Mouse (Mus musculus) frontal cortex, postnatal 36 days (tissue): ENCODE results near the gene Tex14.

Experiments used
- DNase-seq, 2 experiments: peaks; one replicate each; pipeline ENCODE4 v3.0.0; 2022; ENCODE audit warnings: low spot score in 2 of 2

The Tex14 gene

DNA sequence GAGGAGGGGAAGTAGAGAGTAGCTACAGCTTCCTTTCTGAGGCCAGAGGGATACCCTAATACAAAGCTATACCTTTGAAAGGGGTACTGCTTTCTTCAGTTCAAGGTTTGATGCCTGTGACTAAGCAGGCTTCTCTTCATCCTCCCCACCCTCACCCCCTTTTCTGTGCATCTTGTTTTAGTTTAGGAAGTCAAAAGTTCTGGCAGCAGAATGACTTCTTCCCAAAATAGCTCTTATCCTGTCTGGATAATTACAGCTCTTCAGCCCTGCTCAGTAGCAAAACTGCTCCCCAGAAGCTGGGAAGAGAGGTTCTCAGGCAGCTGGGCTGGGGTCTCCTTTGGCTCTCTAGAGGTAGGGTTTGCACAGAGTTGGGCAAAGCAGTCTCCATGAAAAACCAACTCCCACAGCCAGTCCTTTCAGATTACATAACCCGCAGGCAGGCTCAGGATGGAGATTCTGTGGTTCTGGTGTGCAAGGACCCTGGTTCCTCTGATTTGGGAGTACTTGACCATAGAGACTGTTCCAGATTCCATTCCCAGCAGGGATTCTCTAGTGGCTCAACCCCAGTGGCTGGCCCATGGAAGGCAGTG is 166.6 kb downstream of the Tex14 start:
- DNase-seq = no peak

DNA sequence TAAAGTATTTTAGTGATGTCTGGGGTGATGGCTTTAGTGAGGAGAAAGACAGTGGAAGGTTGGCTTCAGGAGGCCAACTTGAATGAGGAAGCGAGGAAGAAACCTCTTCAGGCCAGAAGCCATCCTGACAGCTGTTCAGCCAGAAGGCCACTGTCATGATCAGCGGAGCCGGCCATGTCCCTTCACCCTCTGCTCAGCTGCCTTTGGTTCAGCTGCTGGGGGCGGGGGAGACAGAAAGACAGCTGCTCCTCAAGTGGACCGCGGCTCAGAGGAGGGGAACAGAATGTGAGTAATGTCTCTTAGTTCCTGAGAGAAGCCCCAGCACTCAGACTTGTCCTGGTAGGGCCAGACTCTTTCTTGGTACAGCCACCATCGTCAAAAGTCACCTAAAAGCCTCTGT is 168.9 kb downstream of the Tex14 start:
- no peak for DNase-seq

DNA sequence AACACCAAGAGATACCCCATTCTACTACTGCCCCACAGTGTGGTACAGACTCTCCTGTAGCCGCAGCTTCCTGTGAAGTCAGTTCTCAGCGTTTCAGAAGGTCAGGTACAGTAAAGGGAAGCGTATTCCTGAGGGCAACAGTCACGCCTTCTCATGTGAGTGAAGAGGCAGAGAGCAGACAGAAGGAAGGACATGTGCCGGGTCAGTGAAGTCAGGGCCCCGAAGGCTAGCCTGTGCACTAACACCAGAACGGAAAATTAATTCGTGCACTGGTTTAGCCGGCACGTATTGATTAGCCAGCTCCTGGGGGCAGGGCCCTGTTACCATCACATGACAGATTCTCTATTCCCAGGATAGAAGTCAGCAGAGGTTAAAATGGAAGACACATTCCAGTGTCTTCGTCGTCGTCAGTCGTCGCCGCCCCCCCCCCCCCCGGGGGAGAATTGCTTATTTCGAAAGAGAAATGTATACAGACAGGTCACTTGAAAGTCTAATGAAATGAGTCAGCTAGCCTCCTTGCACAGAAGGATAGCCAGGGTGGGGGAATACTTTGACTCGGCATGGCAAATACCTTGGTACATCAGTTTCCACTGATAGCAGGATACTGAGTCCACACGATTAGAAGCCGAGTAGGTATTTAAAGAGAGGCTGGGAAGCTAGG is 169.8 kb downstream of the Tex14 start:
- DNase-seq = no peak

DNA sequence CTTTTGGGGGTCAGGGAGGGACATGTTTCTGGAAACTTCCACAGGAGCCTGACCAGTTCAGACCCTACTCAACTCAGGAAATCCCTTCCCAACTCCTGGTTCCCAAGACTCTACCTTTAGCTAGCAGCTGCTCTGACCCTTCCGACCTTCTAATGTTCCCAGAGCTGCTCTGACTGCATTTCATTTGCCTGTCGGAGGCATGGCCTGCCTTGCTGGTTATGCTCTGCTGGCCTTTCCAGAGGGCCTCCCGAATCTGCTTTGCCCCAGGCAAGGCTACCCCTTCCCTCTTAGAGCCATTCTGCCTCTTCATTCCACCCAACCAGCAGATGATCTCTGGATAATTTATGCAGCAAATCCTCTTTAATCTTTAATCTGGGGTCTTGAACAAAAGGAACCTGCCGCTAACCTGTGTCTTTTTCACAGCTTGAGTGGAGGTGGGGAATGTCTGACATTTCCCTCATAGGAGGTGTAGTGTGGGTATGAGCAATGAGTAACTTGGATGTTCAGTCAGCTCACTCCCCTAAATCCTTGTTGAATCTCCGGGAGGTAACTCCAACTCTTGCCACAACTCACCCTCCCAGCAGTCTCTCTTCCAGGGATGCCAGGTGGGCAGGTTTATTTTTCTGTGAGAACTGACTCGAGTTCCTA is 172.9 kb downstream of the Tex14 start:
- DNase-seq = no peak

DNA sequence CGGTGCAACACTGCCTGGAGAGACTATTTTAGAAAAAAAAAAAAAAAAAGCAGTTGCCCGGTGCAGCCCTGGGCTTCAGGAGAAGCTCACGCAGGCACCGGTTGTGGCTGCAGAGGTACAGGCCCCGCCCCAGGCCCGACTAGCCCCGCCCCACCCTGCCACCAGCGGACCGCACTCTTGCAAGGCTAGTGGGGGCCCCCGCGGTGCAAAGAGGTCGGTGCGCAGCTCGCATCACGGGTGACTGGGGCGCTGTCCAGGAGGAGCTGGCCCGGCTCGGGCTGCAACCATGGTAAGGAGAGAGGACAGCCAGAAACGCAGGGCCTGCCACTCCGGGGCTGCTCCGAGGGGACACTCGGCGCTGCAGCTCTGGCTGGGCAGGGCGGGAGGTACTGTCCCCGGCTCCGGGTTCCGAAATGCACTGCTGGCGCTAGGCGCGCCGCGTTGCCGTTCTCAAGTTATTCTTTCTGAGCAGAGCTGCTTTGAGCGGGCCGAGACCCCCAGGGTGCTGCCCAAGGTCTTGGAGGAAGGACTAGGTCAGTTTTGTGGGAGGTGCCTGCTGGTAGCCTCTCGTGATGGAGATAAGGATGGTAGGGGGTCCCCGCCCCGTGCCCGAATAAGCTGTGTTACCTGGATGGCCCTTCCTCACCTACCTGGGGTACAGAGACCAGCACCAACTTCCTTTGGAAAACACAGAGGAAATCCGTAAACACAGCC is 173.5 kb downstream of the Tex14 start:
- DNase-seq = peak; percentile 60 to 73

DNA sequence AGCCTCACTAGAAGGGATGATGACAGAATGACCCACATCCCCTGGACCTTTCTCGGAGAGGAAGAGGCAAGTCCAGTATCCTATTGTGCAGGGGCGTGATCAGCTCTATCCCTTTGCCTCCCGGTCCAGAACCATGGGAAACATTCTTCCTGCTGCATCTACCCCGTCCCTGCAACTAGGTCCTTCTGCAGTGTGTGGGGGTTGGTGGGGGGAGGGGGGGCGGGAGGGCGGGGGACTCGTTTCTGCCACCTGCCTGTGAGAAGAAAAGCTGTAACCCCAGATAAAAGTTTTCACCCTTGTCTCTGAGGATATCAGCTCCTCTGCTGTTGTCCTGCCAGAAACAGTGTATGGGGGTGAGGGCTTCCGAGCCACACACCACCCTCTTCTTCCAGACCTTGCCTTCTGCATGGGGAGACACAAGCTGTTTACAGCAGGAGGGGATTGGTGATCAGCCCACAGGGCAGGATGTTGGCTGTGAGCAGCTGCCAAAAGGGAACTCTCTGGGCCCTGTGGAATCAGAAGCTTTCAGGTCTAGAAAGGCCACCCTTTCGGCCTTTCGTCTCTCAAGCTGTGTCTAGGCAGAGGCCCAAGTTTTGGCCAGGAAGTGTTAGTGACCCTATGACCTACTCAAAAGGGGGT is 174.2 kb downstream of the Tex14 start:
- DNase-seq = no peak

DNA sequence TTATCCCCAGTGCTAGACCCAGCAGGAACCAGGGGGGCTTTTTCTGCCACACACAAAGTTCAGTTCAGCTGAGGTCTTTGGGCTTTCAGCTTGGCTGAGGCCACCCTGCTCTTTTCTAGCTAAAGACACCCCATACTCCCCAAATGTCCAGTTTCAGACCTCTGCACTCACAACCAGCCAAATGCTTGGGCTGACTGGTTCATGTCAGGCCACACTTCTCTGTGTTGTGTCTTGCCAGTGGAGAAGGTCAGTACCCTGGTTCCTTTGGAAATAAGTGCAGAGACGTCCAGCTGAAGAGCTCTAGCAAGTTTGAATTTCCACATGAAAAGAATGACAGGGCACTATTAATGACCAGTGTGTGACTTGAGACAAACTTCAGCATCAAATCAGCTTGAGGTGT is 174.8 kb downstream of the Tex14 start:
- no peak for DNase-seq

DNA sequence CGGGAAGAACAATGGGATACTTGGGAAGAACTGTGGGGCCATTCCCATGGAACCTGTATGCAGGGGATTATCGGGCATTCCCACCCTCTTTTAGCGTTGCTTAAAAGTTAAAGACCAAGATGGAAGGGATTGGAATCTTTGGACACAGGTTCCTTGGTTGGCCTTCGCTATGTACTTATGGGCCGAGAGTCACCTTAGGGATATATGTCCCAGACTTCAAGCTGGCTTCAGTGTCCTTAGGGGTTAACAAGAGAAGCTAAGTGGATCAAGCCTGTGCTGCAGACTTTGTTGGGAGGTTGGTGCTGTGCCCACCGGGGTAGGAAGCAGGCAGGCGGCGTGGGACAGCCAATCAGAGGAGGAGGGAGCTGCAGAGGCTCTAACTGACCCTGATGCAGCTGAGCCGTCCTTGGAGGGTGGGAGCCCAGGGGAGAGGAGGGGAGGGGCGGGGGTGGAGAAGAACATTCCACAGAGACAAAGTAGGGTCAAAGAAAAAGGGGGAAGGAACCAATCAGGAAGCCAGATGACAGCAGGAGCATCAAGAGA is 175.7 kb downstream of the Tex14 start:
- DNase-seq = no peak

DNA sequence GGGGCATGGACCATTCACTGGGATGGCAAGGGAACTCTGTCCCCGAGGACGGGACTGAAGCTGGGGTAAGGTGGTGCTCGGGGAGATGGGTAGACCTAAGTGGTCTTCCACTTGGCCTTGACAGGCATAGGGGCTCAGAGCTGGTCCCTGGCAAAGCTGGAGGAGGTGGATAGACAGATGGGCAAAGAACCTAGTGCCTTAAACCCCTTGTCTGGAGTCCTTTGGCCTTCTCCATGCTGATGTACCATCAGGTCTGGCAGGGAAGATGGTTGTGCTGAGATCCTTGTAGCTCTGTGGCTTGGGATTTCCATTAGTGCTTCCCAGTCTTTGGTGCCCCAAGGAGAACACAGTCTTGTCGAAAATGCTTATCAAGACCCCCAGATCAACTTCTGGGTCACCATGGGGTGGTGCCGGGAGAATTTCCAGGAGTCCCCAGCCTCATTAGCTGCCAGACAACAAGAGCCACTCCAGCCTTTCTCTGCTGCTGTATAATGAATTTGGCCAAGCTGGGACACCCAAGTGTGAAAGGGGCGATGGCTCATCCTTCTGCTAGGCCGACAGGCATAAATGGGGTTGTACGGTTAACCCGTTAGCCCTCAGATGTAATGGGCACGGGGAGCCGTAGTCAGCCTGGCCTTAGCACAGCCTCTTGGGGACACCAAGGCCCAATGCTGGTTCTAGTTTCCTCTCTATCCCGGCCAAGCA is 176.4 kb downstream of the Tex14 start:
- DNase-seq = no peak

DNA sequence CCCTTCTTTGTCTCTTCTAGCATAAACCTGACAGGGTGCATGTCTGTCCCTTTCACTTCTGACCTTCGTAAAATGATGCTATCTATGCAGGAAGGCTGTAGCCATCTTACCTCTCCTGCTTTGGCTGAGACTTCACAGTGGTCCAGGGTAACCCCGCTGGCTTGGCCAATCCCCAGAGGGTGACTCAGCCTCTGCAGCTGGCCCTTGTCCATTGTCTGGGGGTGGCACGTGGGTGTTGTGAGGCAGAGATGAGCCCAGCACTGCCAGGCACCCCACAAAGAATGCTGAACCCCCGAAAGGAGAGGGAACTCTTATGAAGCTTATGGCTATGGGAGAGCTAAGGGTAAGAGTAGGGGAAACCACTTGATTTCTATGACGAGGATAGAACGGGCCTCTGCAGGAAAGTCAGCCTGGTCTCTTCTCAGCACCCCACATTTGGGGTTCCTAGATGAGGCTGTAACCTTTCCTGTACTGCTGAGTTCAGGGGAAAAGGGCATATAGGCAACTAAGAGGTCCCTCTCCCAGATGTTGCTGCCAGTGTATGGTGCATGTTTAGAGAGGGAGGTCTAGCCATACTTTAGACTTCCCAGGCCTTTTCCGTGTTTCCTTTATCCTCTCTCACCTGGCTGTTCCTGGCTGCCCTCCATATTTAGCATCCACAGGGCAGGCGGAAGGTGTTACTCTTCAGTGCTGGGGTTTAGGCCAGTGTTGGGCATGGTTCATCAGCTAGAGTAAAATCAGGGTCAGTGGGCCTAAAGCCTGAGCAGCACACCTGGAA is 177.3 kb downstream of the Tex14 start:
- peak in 1 of 2 experiments; percentile 61 for DNase-seq

DNA sequence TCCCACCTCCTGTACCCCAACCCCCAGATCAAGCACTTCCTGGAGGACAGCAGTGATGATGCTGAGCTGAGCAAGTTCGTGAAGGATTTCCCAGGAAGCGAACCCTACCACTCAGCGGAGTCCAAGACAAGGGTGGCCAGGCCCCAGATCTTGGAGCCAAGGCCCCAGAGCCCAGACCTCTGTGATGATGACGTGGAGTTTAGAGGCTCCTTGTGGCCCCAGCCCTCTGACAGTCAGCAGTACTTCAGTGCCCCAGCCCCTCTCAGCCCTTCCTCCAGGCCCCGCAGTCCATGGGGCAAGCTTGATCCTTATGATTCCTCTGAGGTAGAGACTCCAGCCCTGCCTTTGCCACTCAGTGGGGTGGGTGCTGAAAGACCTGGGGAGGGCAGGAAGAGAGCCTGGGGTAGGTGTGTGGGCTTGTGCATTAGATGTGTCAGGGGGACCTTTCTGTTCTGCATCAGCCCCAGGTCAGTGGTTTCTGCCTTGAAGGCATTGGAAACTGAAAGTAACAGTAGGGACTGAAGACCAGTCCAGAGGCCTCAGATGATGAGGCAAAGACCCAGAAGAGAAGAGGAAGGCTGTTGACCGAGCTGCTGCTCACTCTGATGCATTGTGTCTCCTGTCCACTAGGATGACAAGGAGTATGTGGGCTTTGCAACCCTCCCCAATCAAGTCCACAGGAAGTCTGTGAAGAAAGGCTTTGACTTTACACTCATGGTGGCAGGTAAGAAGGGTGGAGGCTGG is 178.6 kb downstream of the Tex14 start:
- no peak for DNase-seq

DNA sequence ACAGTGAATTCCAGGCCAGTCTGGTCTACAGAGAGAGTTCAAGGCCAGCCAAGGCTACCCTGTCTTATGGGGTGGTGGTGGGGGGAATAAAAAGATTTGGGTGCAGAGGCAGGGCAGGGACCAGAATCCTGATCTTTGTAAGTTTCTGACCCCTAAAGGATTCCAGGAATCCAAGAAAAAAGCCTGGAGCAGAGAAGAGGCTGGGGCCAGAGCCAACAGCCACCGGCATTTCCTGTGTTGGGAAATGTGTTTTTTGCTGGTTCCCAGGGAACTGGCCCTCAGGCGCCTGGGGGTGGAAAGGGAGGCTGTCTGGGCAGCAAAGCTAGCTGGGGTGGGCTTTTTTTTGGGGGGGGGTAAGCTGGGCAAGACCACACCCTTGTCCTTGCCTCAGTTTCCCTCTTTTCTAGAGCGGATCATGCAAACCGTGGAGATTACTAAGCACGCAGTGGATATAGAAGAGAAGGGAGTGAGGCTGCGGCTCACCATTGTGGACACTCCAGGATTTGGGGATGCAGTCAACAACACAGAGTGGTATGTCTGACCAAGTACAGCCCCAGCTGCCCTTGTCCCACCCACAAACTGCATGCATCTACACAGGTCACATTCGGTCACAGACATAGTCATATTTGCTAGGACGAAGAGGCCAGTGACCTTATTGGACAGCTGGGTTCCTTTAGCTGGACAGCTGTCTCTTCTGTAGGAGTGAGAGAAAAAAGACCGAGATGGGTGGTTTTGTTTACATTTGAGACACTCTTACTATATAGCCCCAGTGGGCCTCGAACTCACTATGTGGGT is 180.0 kb downstream of the Tex14 start:
- DNase-seq = no peak

DNA sequence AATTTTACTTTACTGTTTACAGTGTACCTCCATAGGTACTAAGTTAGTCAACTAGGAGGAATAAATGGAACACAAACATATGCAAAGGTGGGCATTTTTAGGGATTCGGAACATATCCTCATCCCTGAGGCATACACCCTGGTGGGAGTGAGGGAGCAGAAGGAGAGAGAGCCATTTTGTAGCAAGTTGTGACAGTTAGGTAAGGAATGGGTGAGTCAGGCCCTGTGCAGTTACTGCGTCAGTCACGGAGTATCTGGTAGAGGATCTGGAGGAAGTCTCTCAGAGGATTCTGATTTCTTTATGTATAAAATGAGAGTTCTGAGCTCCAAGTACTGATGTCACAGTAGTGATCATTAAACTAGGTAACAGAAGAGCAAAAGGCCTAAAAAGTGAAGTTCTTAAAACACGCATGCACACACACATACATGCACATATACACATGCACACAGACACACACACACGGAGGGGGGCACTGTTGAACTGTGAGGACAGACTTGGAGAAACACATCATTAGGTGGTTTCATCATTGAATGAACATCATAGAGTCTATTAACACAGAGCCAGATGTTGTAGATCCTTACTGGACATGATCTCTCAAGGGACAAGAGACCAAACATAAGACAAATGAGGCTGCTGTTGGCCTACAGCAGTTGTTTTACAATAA is 182.5 kb downstream of the Tex14 start:
- DNase-seq = no peak

DNA sequence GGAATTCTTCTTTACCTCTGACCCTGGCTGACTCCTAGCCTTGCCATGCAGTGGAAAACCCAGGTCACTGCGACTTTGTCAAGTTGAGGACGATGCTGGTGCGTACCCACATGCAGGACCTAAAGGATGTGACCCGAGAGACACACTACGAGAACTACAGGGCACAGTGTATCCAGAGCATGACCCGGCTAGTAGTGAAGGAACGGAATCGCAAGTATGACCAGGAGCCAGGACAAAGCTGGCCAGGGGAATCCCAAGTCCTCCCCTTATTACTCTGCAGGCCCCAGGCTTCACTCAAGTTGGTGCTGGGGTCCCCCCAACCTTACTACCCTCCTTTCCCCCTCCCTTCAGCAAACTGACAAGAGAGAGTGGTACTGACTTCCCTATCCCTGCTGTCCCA is 184.7 kb downstream of the Tex14 start:
- DNase-seq = no peak

DNA sequence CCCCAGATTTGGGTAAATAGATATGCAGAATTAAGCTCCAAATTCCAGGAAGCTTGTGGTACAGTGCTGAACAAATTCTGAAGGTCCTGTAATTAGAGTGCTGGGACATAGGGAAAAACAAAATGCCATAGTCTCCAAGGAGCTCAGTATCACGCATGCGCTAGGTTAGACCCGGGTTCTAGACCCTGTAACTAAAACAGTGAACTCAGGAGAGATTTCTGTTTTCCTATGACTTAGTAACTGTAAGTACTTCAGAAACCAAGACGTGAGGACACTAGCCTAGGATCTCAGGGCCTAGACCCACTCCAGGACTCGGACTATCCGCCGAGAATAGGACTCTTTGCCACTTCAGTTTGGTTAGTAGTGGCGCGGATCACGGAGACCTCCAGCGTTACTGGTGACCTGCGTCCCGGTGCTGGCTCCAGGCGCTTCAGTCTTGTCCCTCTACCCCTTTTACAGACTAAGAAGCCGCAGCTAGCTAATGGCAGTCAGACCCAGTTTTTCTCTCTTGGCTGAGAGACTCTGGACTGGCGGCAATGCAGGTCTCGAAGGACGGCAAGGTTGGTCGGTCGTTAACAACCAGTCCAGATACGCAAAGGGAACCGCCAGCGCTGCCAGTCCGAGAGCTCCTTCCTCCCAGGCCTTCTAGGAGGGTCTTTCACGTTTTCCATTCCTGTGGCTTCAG is 186.1 kb downstream of the Tex14 start:
- DNase-seq = peak; percentile 32 to 51

DNA sequence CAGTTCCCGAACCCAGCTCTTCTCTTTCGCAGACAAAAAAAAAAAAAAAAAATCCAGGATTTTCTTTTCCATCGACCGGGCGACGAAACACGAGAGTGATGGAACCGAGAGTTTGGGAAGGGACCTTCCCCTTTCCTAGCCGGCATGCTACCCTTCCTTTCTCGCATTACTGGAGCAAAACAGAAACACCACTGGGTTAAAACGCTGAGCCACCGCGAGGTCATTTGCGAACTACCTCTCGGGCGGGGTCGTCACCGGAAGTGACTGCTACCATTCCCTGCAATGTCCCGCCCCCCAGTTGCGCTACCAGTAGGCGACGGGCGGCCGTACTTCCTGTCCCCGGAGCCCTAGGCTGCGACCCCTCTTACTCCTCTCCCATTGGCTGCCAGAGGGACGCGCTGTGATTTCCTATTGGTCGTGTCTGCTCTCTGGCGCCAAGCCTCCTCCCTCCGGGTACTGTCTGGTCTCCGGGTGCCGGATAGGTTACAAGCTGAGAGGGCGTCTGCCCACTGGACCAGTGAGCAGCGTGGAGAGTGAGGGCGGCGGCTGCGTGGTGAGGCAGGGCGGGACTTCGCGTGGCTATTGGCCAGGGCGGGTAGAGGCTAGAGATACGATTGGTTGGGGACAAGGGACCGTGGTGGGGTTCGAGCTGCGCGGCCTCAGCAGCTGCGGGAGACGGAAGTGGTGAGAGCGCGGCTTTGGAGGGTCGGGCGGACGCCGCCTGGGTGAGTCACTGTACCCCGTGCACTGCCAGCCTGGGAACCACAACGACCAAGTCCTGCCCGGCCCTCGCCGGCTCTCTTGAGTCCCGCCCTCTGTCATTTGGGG is 186.9 kb downstream of the Tex14 start, which contains the start of gene Mtmr4:
Gene Mtmr4 (plus strand): TSS at position 637 of the 828 bp plus-strand sequence.
- peak; percentile 100 for DNase-seq

DNA sequence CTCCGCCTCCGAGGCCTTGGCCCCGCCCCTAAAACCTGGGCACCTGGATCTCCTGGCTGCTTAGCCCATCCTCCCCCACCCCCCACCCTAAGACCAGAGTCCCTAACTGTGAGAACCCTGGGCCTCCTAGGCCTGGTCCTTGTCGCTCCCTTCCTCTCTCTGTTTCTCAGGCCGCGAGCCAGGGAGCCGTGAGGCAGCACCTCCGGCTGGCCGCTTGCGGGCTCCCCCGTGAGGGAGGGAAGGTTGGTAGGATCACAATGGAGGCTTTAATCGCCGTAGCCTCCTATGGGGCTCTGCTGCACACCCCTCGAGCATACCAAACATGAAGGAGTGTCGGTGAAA is 187.5 kb downstream of the Tex14 start:
- DNase-seq = no peak
